Mouse (Mus musculus) midbrain, embryonic 14.5 days (tissue): ENCODE results near the gene Tmem246. TPM values are rescaled to one million over a fixed set of nuclear protein-coding genes. Genes with fewer than 3 reads are reported as not detected.
"Not testable (repeated sequence)": the region's sequence is repeated elsewhere in the genome, so short reads cannot be mapped to it uniquely, and the experiment has no call there.

ENCODE experiments used
- ATAC-seq: fragments of 200-750 bp; cut with Nextera tagmentation; 2 replicates; pipeline ENCODE4 v1.8.0; 2017; ENCODE audit warnings: moderate number of reproducible peaks, moderate library complexity; ENCODE audit not compliant: low FRiP score, low TSS enrichment
- DNase-seq: peaks from one replicate; pipeline ENCODE4 v3.0.0-alpha.2; 2015
- H3K27ac ChIP-seq: fragments of 300-500 bp; sonication (generic); replicated peaks from 2 replicates; pipeline ENCODE4 v1.5.1; 2014; ENCODE audit warnings: mild to moderate bottlenecking, low read depth, low read length, moderate library complexity
- H3K27me3 ChIP-seq: fragments of 300-500 bp; sonication (generic); 2 replicates; pipeline ENCODE4 v1.6.1; 2014; ENCODE audit warnings: low read length, control low read depth, mixed read lengths; ENCODE audit not compliant: control insufficient read depth, insufficient read depth
- H3K36me3 ChIP-seq: fragments of 300-500 bp; sonication (generic); 2 replicates; pipeline ENCODE4 v1.6.1; 2014; ENCODE audit warnings: low read length, control low read depth; ENCODE audit not compliant: control insufficient read depth, insufficient read depth
- H3K4me1 ChIP-seq: fragments of 300-500 bp; sonication (generic); 2 replicates; pipeline ENCODE4 v1.6.1; 2014; ENCODE audit warnings: mild to moderate bottlenecking, antibody characterized with exemption, low read length, control low read depth; ENCODE audit not compliant: control insufficient read depth, insufficient read depth
- H3K4me2 ChIP-seq: fragments of 300-500 bp; sonication (generic); 2 replicates; pipeline ENCODE4 v1.6.1; 2014; ENCODE audit warnings: mild to moderate bottlenecking, low read length, moderate library complexity
- H3K4me3 ChIP-seq: fragments of 300-500 bp; sonication (generic); replicated peaks from 2 replicates; pipeline ENCODE4 v1.5.1; 2014; ENCODE audit warnings: low read depth, low read length
- H3K9ac ChIP-seq: fragments of 300-500 bp; sonication (generic); replicated peaks from 2 replicates; pipeline ENCODE4 v1.6.1; 2014; ENCODE audit warnings: mild to moderate bottlenecking, low read length, moderate library complexity
- H3K9me3 ChIP-seq: fragments of 300-500 bp; sonication (generic); 2 replicates; pipeline ENCODE4 v1.6.1; 2016; ENCODE audit warnings: low read length, control low read depth, mixed read lengths; ENCODE audit not compliant: control insufficient read depth
- WGBS: fragments of 180-500 bp; shearing (Covaris S2); extraction: QIAGEN DNeasy Blood & Tissue Kit; methylation state at CpG from one replicate; pipeline ENCODE4 v1.1.7; 2014; 5-methylcytosine and 5-hydroxymethylcytosine counted together
- polyA plus RNA-seq: library from polyadenylated mRNA; unstranded; fragments of >200 nt; fragmentation: Nextera tagmentation; extraction: Ambion mirVana; gene quantifications from 2 replicates; pipeline ENCODE4 v1.2.1, GENCODE M21; 2014

Gene Tmem246
- polyA plus RNA-seq, result 84.5 and 86.5 TPM in 2 replicates

- Histone ChIP-seq H3K4me1 (no peaks in the 10 kb centered on the region), H3K9me3 (no peaks in the 10 kb centered on the region), H3K27ac (peak within 1 kb of the TSS; percentile 92), H3K36me3 (no peaks in the 10 kb centered on the region), H3K4me2 (peak within 1 kb of the TSS; percentile 62), H3K9ac (peak within 1 kb of the TSS; percentile 88), H3K4me3 (peak within 1 kb of the TSS; percentile 71), H3K27me3 (no peaks in the 10 kb centered on the region)
- under 1% methylated on average over 77 of the region's 77 CpGs for WGBS
- DNase-seq (peak; percentile 88), ATAC-seq (peak; percentile 95)
Observed at GRCm38 (mm10) chr4:49597183-49598100, at the start of gene Tmem246. Gene Tmem246 (minus strand): TSS chr4:49597876.

GRCm38 (mm10) chr4:49639913-49640312 lies 42.2 kb upstream of the Tmem246 start:
- Histone ChIP-seq H3K4me2 (no peak overlapping the region), H3K9me3 (no peaks in the 10 kb centered on the region), H3K36me3 (peaks cover 85% of the 10 kb centered on the region), H3K27ac (no peak overlapping the region), H3K27me3 (no peaks in the 10 kb centered on the region), H3K4me3 (no peak overlapping the region), H3K9ac (no peak overlapping the region), H3K4me1 (no peaks in the 10 kb centered on the region)
- DNase-seq (peak; percentile 9), ATAC-seq (no peak)
- 84% methylated on average over 2 of the region's 2 CpGs for WGBS

DNA sequence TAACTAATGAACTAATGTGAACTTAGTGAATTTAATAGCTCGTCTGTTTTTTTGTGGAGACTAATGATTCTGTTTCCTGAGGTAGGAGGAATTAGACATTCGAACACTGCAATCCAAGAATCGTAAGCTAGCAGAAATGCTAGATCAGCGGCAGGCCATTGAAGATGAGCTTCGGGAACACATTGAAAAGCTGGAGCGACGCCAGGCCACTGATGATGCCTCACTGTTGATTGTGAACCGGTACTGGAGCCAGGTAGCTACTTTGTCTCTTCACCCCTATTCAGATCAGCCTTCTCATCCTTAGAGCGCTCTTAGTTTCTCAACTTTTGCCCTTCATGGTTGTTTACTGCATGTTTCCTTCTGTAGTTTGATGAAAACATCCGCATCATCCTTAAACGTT lies 40.1 kb upstream of the Tmem246 start:
- Histone ChIP-seq H3K36me3 (peaks cover 80% of the 10 kb centered on the region), H3K4me3 (no peak overlapping the region), H3K9ac (no peak overlapping the region), H3K9me3 (no peaks in the 10 kb centered on the region), H3K4me2 (no peak overlapping the region), H3K27ac (no peak overlapping the region), H3K4me1 (0 out of 2 replicates have a peak, but pooled peaks cover 8% of the 10 kb centered on the region), H3K27me3 (no peaks in the 10 kb centered on the region)
- DNase-seq (no peak), ATAC-seq (no peak)
- 95% methylated on average over 11 of the region's 11 CpGs for WGBS

GRCm38 (mm10) chr4:49632139-49632481 lies 34.4 kb upstream of the Tmem246 start:
- peak overlapping the region; percentile 77 for H3K4me2 ChIP-seq
- H3K4me3 ChIP-seq, result peak overlapping the region; percentile 60
- H3K27me3 ChIP-seq, result no peaks in the 10 kb centered on the region
- DNase-seq (no peak), ATAC-seq (peak; percentile 82)
- peaks cover 35% of the 10 kb centered on the region for H3K36me3 ChIP-seq
- peak overlapping the region; percentile 78 for H3K27ac ChIP-seq
- H3K9ac ChIP-seq, result peak overlapping the region; percentile 75
- H3K9me3 ChIP-seq, result no peaks in the 10 kb centered on the region
- WGBS, result under 1% methylated on average over 30 of the region's 30 CpGs
- 0 out of 2 replicates have a peak, but pooled peaks cover 8% of the 10 kb centered on the region for H3K4me1 ChIP-seq

GRCm38 (mm10) chr4:49631319-49632138 lies 33.9 kb upstream of the Tmem246 start, which contains the start of gene Rnf20:
Gene Rnf20 (plus strand): TSS chr4:49632006.
- Histone ChIP-seq H3K9me3 (no peaks in the 10 kb centered on the region), H3K27me3 (no peaks in the 10 kb centered on the region), H3K27ac (peak within 1 kb of the TSS; percentile 78), H3K36me3 (peaks cover 29% of the 10 kb centered on the region), H3K4me1 (0 out of 2 replicates have a peak, but pooled peaks cover 8% of the 10 kb centered on the region), H3K4me3 (peak within 1 kb of the TSS; percentile 60), H3K4me2 (peak within 1 kb of the TSS; percentile 77), H3K9ac (peak within 1 kb of the TSS; percentile 75)
- ATAC-seq, result peak; percentile 97
- peak; percentile 98 for DNase-seq
- WGBS, result 4% methylated on average over 37 of the region's 37 CpGs

DNA sequence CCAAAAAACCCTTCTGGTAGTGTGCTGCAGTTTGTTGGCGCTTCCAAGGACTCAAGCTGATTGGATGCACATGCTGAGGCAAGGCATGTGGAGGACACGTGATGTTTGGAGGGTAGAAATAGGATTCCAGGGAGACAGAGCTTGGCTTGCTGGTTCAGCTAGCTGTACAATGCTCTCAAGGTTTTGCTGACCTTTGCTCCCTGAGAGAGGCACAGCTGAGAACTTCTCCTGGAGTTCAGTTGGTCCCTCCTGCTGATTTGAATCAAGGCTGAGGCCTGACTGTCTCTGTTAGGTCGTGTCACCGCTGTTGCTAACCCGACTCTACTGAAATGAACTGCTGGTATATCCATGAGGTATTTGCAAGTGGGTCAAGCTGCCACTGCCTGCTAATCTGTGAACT lies 31.3 kb upstream of the Tmem246 start:
- Histone ChIP-seq H3K9me3 (no peaks in the 10 kb centered on the region), H3K27ac (no peak overlapping the region), H3K4me3 (no peak overlapping the region), H3K36me3 (peaks cover 4% of the 10 kb centered on the region; the same call in 1 of the 2 replicates), H3K9ac (no peak overlapping the region), H3K4me1 (0 out of 2 replicates have a peak, but pooled peaks cover 8% of the 10 kb centered on the region), H3K4me2 (no peak overlapping the region), H3K27me3 (no peaks in the 10 kb centered on the region)
- ATAC-seq (no peak), DNase-seq (no peak)
- 75% methylated on average over 5 of the region's 5 CpGs for WGBS

DNA sequence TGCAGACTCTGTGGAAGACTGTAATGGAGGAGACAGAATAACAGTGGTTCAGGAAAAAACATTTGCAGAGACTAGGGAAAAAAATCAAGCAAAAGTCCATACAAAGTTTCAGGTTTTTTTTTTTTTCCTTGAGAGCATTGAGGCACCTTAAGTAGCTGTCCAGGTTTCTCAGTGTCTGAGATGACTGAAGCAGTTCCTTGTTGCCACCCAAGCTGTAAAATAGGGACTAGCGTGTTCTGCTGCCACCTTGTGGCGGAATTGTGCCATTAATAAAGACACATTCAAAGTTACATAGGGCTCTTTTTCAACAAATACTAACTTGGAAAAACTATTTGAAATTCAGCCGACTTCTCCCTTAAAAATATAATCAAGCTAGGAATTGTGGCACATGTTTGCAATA lies 29.3 kb upstream of the Tmem246 start:
- no peak overlapping the region for H3K4me2 ChIP-seq
- H3K4me1 ChIP-seq, result no peaks in the 10 kb centered on the region
- WGBS, result 2% methylated on average over 3 of the region's 3 CpGs
- DNase-seq (peak; percentile 92), ATAC-seq (no peak)
- H3K27ac ChIP-seq, result no peak overlapping the region
- no peak overlapping the region for H3K4me3 ChIP-seq
- H3K9ac ChIP-seq, result no peak overlapping the region
- no peaks in the 10 kb centered on the region for H3K27me3 ChIP-seq
- no peaks in the 10 kb centered on the region for H3K36me3 ChIP-seq
- no peaks in the 10 kb centered on the region for H3K9me3 ChIP-seq

GRCm38 (mm10) chr4:49624969-49625368 lies 27.3 kb upstream of the Tmem246 start:
- WGBS, result 90% methylated on average over 4 of the region's 4 CpGs
- not testable (repeated sequence) for H3K27me3 ChIP-seq, H3K4me3 ChIP-seq, H3K9me3 ChIP-seq, H3K4me2 ChIP-seq, ATAC-seq, DNase-seq, H3K4me1 ChIP-seq, H3K36me3 ChIP-seq, H3K27ac ChIP-seq, H3K9ac ChIP-seq
